Mouse (Mus musculus) splenic B cell, adult 2 months (primary cell): ENCODE data around the gene Pla2g4e.

Experiments used
- DNase-seq: peaks from one replicate; pipeline ENCODE4 v3.0.0-alpha.2; 2011; ENCODE audit warnings: low read depth, low spot score
- H3K27me3 ChIP-seq: 2 replicates; pipeline ENCODE4 v1.6.1; 2012; ENCODE audit warnings: mild to moderate bottlenecking, low read length, moderate library complexity, mixed read lengths; ENCODE audit not compliant: control insufficient read depth, poor library complexity, insufficient read depth, severe bottlenecking
- H3K36me3 ChIP-seq: 2 replicates; pipeline ENCODE4 v1.6.1; 2012; ENCODE audit warnings: mild to moderate bottlenecking, low read length, moderate library complexity, mixed read lengths; ENCODE audit not compliant: control insufficient read depth, poor library complexity, insufficient read depth, severe bottlenecking

The Pla2g4e gene

DNA sequence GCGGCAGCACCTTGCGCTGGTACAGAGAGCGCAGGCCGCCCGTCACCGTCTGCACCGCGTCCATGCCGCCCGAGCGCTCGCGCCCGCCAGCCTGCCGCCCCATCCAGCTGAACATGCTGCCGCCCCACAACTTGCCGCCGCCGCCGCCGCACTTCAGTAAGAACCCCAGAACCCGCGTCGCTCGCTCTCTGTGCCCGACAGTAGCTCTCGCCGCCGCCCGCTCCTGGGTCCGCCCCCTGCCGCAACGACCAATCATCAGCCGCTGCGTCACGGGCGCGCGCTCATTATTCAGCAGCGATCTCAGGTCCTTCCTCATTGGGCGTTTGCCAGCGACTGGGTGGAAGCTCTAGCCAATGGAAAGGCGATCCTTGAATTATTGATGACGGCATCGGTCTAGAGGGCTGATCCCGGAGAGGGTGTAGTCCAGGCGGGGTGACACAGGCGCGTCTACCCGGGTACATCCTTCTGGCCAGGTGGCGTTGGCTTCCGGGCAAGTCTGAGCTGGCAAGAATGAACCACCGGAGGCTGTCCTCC is 90.7 kb downstream of the Pla2g4e start, which contains the start of gene Ehd4:
Ehd4 (minus strand) TSS at position 246 of the 534 bp plus-strand sequence.
- peak; percentile 98 for DNase-seq
- H3K36me3 ChIP-seq = 0 out of 2 replicates have a peak, but pooled peaks cover 2% of the 10 kb centered on the region
- H3K27me3 ChIP-seq = no peaks in the 10 kb centered on the region

GRCm38 (mm10) chr2:120153586-120154360 is 91.4 kb downstream of the Pla2g4e start:
- Histone ChIP-seq H3K27me3 (no peaks in the 10 kb centered on the region), H3K36me3 (0 out of 2 replicates have a peak, but pooled peaks cover 2% of the 10 kb centered on the region)
- peak; percentile 65 for DNase-seq

DNA sequence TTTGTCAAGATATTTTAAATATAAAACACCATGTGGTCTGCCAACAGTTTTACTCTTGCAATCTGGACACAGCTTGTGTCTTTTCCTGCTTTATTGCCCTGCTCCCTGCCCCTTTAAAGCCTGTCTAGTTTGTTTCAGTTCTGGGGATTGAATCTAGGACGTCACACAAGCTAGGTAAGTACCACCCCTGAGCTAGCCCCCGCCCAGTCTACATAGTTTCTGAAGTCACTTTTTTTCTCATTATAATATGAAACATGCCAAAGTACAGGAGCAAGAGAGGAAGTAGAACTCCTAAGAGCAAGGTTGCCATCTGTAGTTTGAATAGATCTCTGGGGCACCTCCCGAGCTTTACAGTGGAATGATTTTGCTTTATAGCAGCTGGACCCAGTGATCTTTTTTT is 94.6 kb downstream of the Pla2g4e start:
- H3K36me3 ChIP-seq = peaks cover 4% of the 10 kb centered on the region
- no peaks in the 10 kb centered on the region for H3K27me3 ChIP-seq
- peak; percentile 57 for DNase-seq

GRCm38 (mm10) chr2:120149634-120150033 is 95.5 kb downstream of the Pla2g4e start:
- H3K36me3 ChIP-seq = peaks cover 4% of the 10 kb centered on the region
- H3K27me3 ChIP-seq = no peaks in the 10 kb centered on the region
- DNase-seq = no peak

GRCm38 (mm10) chr2:120147999-120148398 is 97.1 kb downstream of the Pla2g4e start:
- peaks cover 4% of the 10 kb centered on the region for H3K36me3 ChIP-seq
- H3K27me3 ChIP-seq = no peaks in the 10 kb centered on the region
- DNase-seq = no peak

GRCm38 (mm10) chr2:120147364-120147763 is 97.8 kb downstream of the Pla2g4e start:
- H3K36me3 ChIP-seq = peaks cover 4% of the 10 kb centered on the region
- no peak for DNase-seq
- H3K27me3 ChIP-seq = no peaks in the 10 kb centered on the region

- DNase-seq = no peak
- Histone ChIP-seq H3K27me3 (no peaks in the 10 kb centered on the region), H3K36me3 (peaks cover 2% of the 10 kb centered on the region)
Measured at GRCm38 (mm10) chr2:120146543-120146942, 98.6 kb downstream of the Pla2g4e start.

DNA sequence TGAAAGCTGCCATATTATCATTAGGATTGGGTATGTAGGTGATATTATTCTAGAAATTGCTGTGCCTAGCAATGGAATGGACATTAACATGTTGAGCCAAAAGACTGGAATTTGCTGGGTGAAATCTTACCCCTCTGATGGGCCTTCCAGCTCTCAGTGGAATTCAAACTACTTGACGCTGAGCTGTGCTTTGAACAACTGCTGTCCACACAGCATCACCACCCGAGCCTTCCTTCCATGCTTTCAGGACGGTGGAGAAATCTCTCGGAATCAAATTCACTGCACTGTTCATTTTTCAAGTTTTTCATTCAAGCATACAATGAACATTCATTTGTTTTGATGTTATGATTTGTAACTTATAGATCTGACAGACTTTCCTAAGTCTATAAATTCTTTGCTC is 100.7 kb downstream of the Pla2g4e start:
- H3K36me3 ChIP-seq = peaks cover 2% of the 10 kb centered on the region
- DNase-seq = no peak

GRCm38 (mm10) chr2:120142336-120142735 is 102.8 kb downstream of the Pla2g4e start:
- Histone ChIP-seq H3K27me3 (no peaks in the 10 kb centered on the region), H3K36me3 (no peaks in the 10 kb centered on the region; the same call in none of the 2 replicates)
- DNase-seq = no peak

More for the DNA sequence above, 100.7 kb downstream of the Pla2g4e start:
- no peaks in the 10 kb centered on the region for H3K27me3 ChIP-seq

- H3K36me3 ChIP-seq = no peaks in the 10 kb centered on the region; the same call in none of the 2 replicates
- DNase-seq = no peak
- H3K27me3 ChIP-seq = no peaks in the 10 kb centered on the region
Measured at GRCm38 (mm10) chr2:120141671-120142070, 103.5 kb downstream of the Pla2g4e start.

GRCm38 (mm10) chr2:120140326-120140725 is 104.8 kb downstream of the Pla2g4e start:
- Histone ChIP-seq H3K27me3 (no peaks in the 10 kb centered on the region), H3K36me3 (no peaks in the 10 kb centered on the region; the same call in none of the 2 replicates)
- DNase-seq = no peak

GRCm38 (mm10) chr2:120139091-120139490 is 106.0 kb downstream of the Pla2g4e start:
- DNase-seq = no peak
- no peaks in the 10 kb centered on the region for H3K27me3 ChIP-seq
- H3K36me3 ChIP-seq = no peaks in the 10 kb centered on the region; the same call in none of the 2 replicates

- no peaks in the 10 kb centered on the region for H3K27me3 ChIP-seq
- H3K36me3 ChIP-seq = no peaks in the 10 kb centered on the region; the same call in none of the 2 replicates
- DNase-seq = peak; percentile 35
Measured at GRCm38 (mm10) chr2:120137281-120137680, 107.9 kb downstream of the Pla2g4e start.

DNA sequence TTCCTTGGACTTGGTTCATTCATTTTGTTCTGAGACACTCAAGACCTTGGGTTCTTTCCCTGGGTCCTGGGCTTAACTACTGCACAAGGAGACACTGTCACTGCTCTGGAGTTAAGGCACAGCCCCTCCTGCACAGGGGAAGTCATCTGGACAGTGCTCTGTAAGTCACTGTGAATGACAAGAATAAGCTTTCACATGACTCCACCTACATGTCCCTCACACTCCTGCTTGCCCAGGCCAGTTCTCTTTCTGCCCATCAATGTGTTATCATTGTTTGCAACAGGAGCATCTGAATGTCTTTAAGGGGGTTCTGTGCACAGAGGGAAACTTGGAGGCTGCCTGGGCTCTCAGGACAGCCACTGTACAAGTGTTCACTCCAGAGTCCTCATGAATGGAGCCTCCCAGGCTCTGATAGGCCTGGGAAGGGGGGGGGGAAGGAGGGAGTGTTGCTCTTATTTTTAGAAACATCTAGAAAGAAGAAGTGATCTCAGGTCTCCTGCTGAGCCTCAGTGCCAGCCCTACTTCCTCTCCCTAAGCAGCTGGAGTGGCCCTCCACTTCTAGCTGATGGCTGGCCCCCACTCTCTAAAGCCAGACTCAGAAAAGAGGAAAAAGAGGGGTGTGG is 110.6 kb downstream of the Pla2g4e start:
- Histone ChIP-seq H3K27me3 (no peaks in the 10 kb centered on the region), H3K36me3 (no peaks in the 10 kb centered on the region; the same call in none of the 2 replicates)
- DNase-seq = peak; percentile 60

GRCm38 (mm10) chr2:120131881-120132280 is 113.3 kb downstream of the Pla2g4e start:
- no peaks in the 10 kb centered on the region for H3K27me3 ChIP-seq
- no peak for DNase-seq
- H3K36me3 ChIP-seq = no peaks in the 10 kb centered on the region; the same call in 1 of the 2 replicates
